Mouse (Mus musculus) heart, postnatal 14 days (tissue): ENCODE results near the gene Rbx1. TPM values are rescaled to one million over a fixed set of nuclear protein-coding genes. Genes with fewer than 3 reads are reported as not detected.
"Not testable (repeated sequence)": the region's sequence is repeated elsewhere in the genome, so short reads cannot be mapped to it uniquely, and the experiment has no call there.

ENCODE experiments used
- DNase-seq, 2 experiments: peaks; one replicate each; pipeline ENCODE4 v3.0.0; 2021 to 2022
- intact Hi-C: fragments of 180-260 bp; cut with DNase I; formaldehyde crosslinking; loops from one replicate; pipeline ENCODE4 v1.15.1; 2025
- long read RNA-seq, 2 experiments: library from polyadenylated mRNA; stranded (forward); transcript quantifications; one replicate each; pipeline ENCODE4 v2.0.0; 2021
- total RNA-seq, 2 experiments: library from RNA; stranded (reverse); gene quantifications; 2 replicates each; pipeline ENCODE4 v1.2.3; 2021

Gene Rbx1
- 100 to 1,000 TPM; 120 to 130 TPM for total RNA-seq
- long read RNA-seq, experiment 1, transcript Rbx1-204 (5 exons, 651 nt): minor isoform, 7 of 183 reads
- long read RNA-seq, experiment 1, transcript Rbx1-201 (5 exons, 1,675 nt): major isoform, 168 of 183 reads
- long read RNA-seq, experiment 1, transcript Rbx1-203 (2 exons, 794 nt): minor isoform, 6 of 183 reads
- long read RNA-seq, experiment 1, partial matches to known transcripts: 0 of 183 reads
- long read RNA-seq, experiment 1, other reads (novel, unspliced or antisense): 2 of 183 reads
- long read RNA-seq, experiment 2, transcript Rbx1-203 (2 exons, 794 nt): minor isoform, 11 of 171 reads
- long read RNA-seq, experiment 2, transcript Rbx1-201 (5 exons, 1,675 nt): major isoform, 154 of 171 reads
- long read RNA-seq, experiment 2, partial matches to known transcripts: 0 of 171 reads
- long read RNA-seq, experiment 2, other reads (novel, unspliced or antisense): 3 of 171 reads

DNA sequence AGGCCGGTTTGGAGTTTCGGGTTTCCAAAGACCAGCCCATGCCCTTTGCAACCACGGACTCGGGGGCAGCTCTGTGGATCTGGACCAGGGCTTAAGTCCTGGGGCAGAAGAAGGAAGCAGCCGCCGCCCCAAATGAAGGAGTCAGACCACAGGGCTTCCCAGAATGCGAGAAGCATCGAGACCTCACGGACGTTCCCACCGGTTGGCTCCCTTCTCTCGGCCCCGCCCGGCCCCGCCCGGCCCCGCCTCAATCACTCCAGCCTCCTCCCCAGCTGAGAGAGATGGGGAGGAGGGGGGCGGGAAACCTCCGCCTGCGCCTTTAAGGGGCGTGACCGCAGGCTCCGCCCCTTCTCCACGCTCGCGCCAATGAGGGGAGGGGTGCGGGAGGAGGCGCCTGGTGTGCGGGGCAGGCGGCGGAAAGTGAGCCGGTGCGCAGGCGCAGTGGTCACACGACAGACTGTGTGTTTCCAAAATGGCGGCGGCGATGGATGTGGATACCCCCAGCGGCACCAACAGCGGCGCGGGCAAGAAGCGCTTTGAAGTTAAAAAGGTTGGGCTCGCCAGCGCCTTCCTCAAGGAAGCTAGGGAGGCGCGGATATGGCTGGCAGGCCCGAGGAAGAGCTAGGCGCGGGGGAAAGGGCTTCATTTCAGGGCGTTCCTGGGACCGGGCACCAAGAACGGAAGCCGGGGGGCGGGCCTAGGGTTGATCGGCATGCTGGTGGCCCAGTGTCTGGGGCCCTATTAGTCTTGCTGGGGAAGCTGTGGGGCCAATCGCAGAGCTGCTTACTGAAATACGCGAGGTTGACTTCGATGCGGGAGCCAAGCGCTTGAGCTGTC lies at the start of gene Rbx1:
Gene Rbx1 (plus strand): TSS at position 396 of the 837 bp plus-strand sequence.
- intact Hi-C loops: loop anchor here (2.0 to 5.0 kb wide), 2 partner anchors 56 to 119 kb away; partner anchors contain the start of gene Ep300
- DNase-seq: peak; percentile 99

- intact Hi-C loops: not testable (repeated sequence)
- DNase-seq: peak; percentile 24 to 64
Observed at GRCm38 (mm10) chr15:81416763-81417310, 49.3 kb upstream of the Rbx1 start.

GRCm38 (mm10) chr15:81418065-81418464 lies 48.0 kb upstream of the Rbx1 start:
- no peak for DNase-seq
- intact Hi-C loops: no loop called here

DNA sequence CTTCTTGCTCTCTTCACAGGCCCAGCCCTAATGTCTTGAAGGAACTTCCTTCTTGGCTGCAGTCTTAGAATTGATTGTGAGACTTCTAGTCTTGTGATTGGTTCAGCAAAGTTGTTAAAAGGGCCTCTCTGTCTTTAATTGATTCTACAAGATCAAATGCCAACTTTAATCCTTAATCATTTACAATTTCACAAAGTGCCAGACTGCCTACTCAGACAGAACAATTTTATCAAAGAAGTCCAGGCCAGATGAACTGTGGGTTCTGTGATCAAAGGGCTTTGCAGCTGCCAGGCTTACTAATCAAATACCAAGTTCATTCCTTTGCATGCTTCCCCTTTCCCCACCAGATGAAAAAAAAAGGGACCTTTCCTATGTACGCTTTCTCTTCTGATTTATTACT lies 44.6 kb upstream of the Rbx1 start:
- DNase-seq: no peak
- intact Hi-C loops: no loop called here

- intact Hi-C loops: no loop called here
Observed at GRCm38 (mm10) chr15:81422156-81422681, 43.9 kb upstream of the Rbx1 start.

DNA sequence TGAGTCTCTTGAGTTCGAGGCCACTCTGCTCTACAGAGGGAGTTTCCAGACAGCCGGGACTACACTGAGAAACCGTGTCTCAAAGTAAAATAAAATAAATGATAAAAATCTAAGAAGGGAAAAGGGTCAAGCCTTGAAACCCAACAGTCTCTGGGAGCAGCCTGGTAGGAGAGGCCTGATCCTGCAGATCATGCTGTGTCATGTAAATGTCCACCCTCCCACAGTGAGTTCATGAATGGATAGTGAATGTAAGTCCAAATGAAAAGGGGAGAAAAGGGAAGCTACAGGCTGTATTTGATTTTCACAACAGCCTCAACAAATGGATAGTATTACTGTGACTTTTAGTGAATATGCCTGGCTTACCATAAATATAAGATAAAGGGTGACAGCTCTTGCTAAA lies 40.8 kb upstream of the Rbx1 start:
- intact Hi-C loops: no loop called here
- no peak for DNase-seq

More at GRCm38 (mm10) chr15:81422156-81422681, 43.9 kb upstream of the Rbx1 start:
- DNase-seq: no peak

DNA sequence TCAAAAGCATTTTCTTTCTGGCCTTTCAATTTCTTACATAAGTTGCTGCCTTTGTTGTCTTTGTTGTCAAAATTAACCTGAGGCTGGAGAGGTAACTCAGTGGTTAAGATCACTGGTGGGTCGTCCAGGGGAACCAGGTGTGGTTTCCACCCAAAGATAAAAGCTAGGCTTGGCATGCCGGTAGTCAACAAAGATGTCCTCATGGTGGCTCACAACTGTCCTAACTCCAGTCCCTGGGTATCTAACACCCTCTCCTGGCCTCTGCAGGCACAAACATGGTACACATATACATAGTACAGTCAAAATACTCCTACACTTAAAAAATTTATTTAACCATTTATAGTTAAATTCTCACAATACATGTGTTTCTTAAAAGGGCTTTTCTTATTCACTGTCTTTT lies 38.1 kb upstream of the Rbx1 start:
- intact Hi-C loops: no loop called here
- no peak for DNase-seq

DNA sequence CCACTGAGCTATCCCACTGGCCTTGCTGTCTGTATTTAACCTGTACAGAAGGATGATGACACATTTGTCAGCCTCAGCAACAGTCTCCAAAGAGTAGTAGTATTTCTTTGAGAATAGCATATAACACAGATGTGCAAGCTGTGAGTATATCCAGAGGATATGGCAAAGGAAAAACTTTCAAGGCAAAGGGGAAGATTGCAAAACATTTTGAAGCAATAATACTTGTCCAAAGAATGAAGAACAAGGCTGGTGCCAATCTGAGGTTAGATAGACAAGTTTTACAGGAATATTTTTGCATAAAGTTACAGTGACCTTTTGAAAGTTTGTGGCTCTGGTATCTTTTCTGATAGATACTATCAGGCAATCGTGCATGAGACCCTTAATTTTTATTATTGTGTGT lies 34.9 kb upstream of the Rbx1 start:
- no peak for DNase-seq
- intact Hi-C loops: no loop called here

DNA sequence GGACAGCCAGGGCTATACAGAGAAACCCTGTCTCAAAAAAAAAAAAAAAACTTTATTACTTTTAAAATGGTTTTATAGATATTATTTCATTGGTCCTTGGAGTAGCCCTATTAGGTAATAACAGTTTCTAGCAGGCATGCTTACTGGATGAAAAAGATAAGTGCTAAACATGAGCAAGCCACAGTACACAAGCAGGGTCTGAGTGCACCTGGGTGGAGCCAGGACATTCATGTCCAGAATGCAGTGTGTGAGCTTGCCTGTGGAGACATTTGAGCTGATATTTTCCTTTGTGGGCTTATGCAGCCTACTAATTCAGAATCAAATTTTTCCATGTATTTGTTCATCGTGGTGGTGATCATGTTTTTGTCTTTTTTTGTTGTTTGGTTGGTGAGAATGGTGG lies 27.8 kb upstream of the Rbx1 start:
- intact Hi-C loops: no loop called here
- DNase-seq: no peak

DNA sequence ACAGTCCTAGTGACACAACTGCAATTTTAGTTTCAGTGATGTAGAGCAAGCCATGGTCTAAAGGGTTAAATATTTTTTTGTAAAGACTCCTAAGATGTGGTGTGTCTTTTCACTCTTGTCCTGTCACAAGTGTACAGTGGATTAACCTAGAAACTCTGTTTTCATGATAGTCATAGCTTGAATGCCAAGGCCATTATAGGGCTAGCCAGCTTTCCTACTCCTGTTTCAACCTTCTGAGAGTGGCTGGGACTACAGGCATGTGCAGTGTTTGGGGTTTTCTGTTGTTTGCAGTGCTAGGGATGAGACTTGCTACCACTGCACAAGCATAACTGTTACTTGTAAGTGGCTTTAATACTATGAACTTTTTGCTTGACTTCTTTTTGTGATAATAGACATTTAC lies 26.9 kb upstream of the Rbx1 start:
- DNase-seq: no peak
- intact Hi-C loops: no loop called here

DNA sequence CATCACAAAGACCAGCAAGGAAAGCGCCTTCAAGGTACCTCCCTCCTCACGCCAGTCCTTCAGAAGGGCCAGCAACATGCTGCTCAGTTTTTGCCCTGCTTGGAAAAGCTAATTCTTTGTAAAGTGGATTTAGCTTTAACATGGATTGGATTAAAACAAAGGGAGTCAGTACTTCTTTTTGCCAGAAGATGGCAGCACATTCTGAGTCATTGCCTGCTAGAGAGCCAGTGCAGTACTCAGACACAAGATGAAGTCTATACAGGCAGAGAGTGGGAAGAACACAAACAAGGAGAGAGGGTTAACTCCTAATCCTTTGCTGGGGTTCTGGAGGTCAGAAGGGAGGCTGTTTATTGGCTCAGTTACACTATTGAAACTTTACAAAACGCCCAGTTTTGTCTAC lies 17.6 kb upstream of the Rbx1 start:
- intact Hi-C loops: loop anchor here (2.0 to 5.0 kb wide), 3 partner anchors 139 to 219 kb away; partner anchors contain the start of gene Ep300
- DNase-seq: peak; percentile 45 to 79

DNA sequence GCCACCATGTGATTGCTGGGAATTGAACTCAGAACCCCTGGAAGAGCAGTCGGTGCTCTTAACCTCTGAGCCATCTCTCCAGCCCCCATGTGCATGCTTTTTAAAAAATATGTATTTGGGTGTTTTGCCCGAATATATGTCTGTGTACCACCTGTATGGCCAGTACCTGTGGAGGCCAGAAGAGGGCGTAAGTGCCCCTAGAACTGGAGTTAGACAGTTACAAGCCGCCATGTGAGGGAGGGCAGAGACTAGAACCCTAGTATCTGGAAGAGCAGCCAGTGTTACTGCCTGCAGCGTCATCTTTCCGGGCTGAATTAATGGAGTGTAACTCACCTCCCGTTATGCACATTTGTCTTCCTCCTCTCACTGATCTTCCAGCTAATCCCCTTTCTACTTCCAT lies 4.6 kb upstream of the Rbx1 start:
- intact Hi-C loops: no loop called here
- DNase-seq: no peak

- intact Hi-C loops: loop anchor here (5.0 kb wide), 1 partner anchor 57 kb away; no protein-coding TSS in a partner anchor
- DNase-seq: no peak
Observed at GRCm38 (mm10) chr15:81465016-81465660, 958 bp upstream of the Rbx1 start.

GRCm38 (mm10) chr15:81466738-81467113 lies 630 bp downstream of the Rbx1 start:
- intact Hi-C loops: loop anchor here (2.0 to 5.0 kb wide), 2 partner anchors 56 to 118 kb away; partner anchors contain the start of gene Ep300
- DNase-seq: no peak

GRCm38 (mm10) chr15:81470735-81471134 lies 4.6 kb downstream of the Rbx1 start:
- DNase-seq: no peak
- intact Hi-C loops: no loop called here

DNA sequence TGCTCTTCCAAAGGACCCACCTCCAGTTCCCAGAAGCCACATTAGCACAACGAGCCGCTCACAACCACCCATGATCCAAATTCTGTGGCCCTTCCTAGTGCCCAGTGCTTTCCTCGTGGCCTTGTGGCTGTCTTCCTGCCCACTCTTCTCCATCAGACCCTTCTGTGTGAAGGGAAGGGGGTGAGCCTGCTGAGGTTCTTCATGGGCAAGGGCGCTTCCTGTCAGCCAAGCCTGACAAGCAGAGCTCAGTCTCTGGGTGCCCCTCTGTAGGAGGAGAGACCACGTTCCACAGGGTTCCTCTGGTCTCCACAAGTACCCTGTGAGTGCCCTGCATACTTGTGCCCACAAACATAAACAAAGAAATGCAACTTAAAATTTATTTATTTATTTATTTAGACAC lies 6.2 kb downstream of the Rbx1 start:
- intact Hi-C loops: no loop called here

GRCm38 (mm10) chr15:81475654-81476053 lies 9.6 kb downstream of the Rbx1 start:
- intact Hi-C loops: loop anchor here (2.0 kb wide), 1 partner anchor 131 kb away; no protein-coding TSS in a partner anchor
- peak in 1 of 2 experiments; percentile 37 for DNase-seq

More for the DNA sequence above, 6.2 kb downstream of the Rbx1 start:
- no peak for DNase-seq

DNA sequence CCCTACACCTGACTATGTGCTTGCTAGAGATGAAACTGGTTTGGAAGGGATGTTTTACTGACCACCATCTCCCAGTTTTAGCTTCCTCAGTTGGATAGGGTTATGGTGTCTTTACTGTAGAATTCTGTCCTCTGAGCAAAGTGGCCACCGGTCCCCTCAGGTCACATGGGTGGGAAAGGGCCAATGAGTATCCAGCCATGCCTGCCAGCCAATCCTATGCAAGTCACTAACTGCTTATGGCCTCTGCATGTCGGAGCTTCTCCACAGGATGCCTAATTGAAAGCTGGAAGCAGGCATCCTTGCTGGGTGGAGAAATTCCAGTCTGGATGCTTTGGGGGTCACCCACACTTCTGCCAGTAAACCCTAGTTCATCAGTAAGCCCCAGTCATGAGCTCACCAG lies 10.5 kb downstream of the Rbx1 start:
- intact Hi-C loops: no loop called here

GRCm38 (mm10) chr15:81479446-81480213 lies 13.5 kb downstream of the Rbx1 start:
- intact Hi-C loops: no loop called here
- DNase-seq: no peak

More for the DNA sequence above, 10.5 kb downstream of the Rbx1 start:
- no peak for DNase-seq
